Mouse (Mus musculus) liver, embryonic 14.5 days (tissue): ENCODE results near the gene Baz2a.

Source experiments
- CTCF ChIP-seq: IDR thresholded peaks from 2 replicates; pipeline ENCODE4 v1.5.1; 2016; ENCODE audit warnings: antibody characterized with exemption, low read depth, control low read depth
- EP300 ChIP-seq: IDR thresholded peaks from 2 replicates; pipeline ENCODE4 v1.6.1; 2016; ENCODE audit warnings: antibody characterized with exemption, low read depth

GRCm38 (mm10) chr10:128150941-128151340 lies 59.6 kb downstream of the Baz2a start:
- TF ChIP-seq CTCF: no peak
- TF ChIP-seq EP300: no peak
